Mouse (Mus musculus): ENCODE measurements around the gene Ppp1r13b.

GRCm38 (mm10) chr12:111870811-111871210 is 37.1 kb downstream of the Ppp1r13b start:
- TF ChIP-seq CTCF (IDR thresholded peaks at IDR 0.05; ENCODE audit: low read depth) (no peak), EP300 (IDR thresholded peaks at IDR 0.05; ENCODE audit: low read depth) (no peak)
